Mouse (Mus musculus): ENCODE measurements around the gene Ino80. TPM values are rescaled to one million over a fixed set of nuclear protein-coding genes. Genes with fewer than 3 reads are reported as not detected.
"Not testable (repeated sequence)": the region's sequence is repeated elsewhere in the genome, so short reads cannot be mapped to it uniquely, and the experiment has no call there.

The Ino80 gene
- total and polyA plus RNA-seq, 2 experiments, result 3.7 to 9.9 TPM

GRCm38 (mm10) chr2:119514026-119514522 lies 36.6 kb upstream of the Ino80 start:
- Histone ChIP-seq H3K36me3 (ENCODE audit: control insufficient read depth, insufficient read depth, low read length) (no peaks in the 10 kb centered on the region), H3K27ac (replicated peaks; ENCODE audit: insufficient read depth, low read depth, low read length) (no peak overlapping the region), H3K27me3 (ENCODE audit: control insufficient read depth, insufficient read depth, low read length) (no peaks in the 10 kb centered on the region), H3K4me3 (ENCODE audit: insufficient read depth, low read depth, low read length) (no peak overlapping the region), H3K79me2 (ENCODE audit: control insufficient read depth, insufficient read depth, low read length) (no peaks in the 10 kb centered on the region), H3K4me1 (ENCODE audit: control insufficient read depth, insufficient read depth, low read length) (no peaks in the 10 kb centered on the region), H3K9ac (ENCODE audit: low read depth, low read length) (no peak overlapping the region)
- DNase-seq (ENCODE audit: extremely low read depth, low read depth, low spot score), result peak; percentile 12
- 36% methylated on average over 3 of the region's 3 CpGs for WGBS
- TF ChIP-seq POLR2A (IDR thresholded peaks at IDR 0.05; ENCODE audit: extremely low read depth, insufficient read depth, low read length) (no peak), CTCF (IDR thresholded peaks at IDR 0.05; ENCODE audit: low read depth, low read length) (no peak)

DNA sequence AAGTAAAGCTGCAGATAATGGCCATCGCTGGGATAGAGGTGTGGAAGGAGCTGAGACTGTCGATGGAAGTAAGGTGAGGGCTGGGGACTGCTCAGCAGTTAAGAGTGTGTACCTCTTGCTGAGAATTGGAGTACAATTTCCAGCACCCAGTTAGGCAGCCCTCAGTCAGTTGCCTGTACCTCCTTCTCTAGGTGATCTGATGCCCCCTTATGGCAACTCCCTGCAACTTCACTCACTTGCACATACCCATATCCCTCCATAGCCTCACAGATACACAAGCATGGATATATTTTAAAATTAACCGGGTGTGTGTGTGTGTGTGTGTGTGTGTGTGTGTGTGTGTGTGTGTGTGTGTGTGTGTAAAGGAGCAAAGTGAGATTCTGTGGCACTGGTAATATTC lies 34.8 kb upstream of the Ino80 start:
- no peaks in the 10 kb centered on the region for H3K4me1 ChIP-seq (ENCODE audit: control insufficient read depth, insufficient read depth, low read length)
- no peak overlapping the region for H3K9ac ChIP-seq (ENCODE audit: low read depth, low read length)
- 90% methylated on average over 3 of the region's 3 CpGs for WGBS
- H3K79me2 ChIP-seq (ENCODE audit: control insufficient read depth, insufficient read depth, low read length), result no peaks in the 10 kb centered on the region
- TF ChIP-seq POLR2A (IDR thresholded peaks at IDR 0.05; ENCODE audit: extremely low read depth, insufficient read depth, low read length), result no peak
- no peak; the same call in 1 of the 2 replicates for TF ChIP-seq CTCF (IDR thresholded peaks at IDR 0.05; ENCODE audit: low read depth, low read length)
- no peaks in the 10 kb centered on the region for H3K36me3 ChIP-seq (ENCODE audit: control insufficient read depth, insufficient read depth, low read length)
- DNase-seq (ENCODE audit: extremely low read depth, low read depth, low spot score), result peak; percentile 20
- no peak overlapping the region for H3K27ac ChIP-seq (replicated peaks; ENCODE audit: insufficient read depth, low read depth, low read length)
- no peaks in the 10 kb centered on the region for H3K27me3 ChIP-seq (ENCODE audit: control insufficient read depth, insufficient read depth, low read length)
- no peak overlapping the region for H3K4me3 ChIP-seq (ENCODE audit: insufficient read depth, low read depth, low read length)

- 15% methylated on average over 2 of the region's 2 CpGs for WGBS
- Histone ChIP-seq H3K9ac (ENCODE audit: low read depth, low read length) (no peak overlapping the region), H3K27ac (replicated peaks; ENCODE audit: insufficient read depth, low read depth, low read length) (no peak overlapping the region), H3K79me2 (ENCODE audit: control insufficient read depth, insufficient read depth, low read length) (no peaks in the 10 kb centered on the region), H3K36me3 (ENCODE audit: control insufficient read depth, insufficient read depth, low read length) (no peaks in the 10 kb centered on the region), H3K4me1 (ENCODE audit: control insufficient read depth, insufficient read depth, low read length) (no peaks in the 10 kb centered on the region), H3K27me3 (ENCODE audit: control insufficient read depth, insufficient read depth, low read length) (no peaks in the 10 kb centered on the region), H3K4me3 (ENCODE audit: insufficient read depth, low read depth, low read length) (no peak overlapping the region)
- peak; percentile 81 for DNase-seq (ENCODE audit: extremely low read depth, low read depth, low spot score)
- TF ChIP-seq POLR2A (IDR thresholded peaks at IDR 0.05; ENCODE audit: extremely low read depth, insufficient read depth, low read length) (no peak), CTCF (IDR thresholded peaks at IDR 0.05; ENCODE audit: low read depth, low read length) (no peak)
These were observed 33.4 kb upstream of the Ino80 start for GRCm38 (mm10) chr2:119510856-119511255.

GRCm38 (mm10) chr2:119508518-119508917 lies 31.0 kb upstream of the Ino80 start:
- not testable (repeated sequence) for H3K27me3 ChIP-seq (ENCODE audit: control insufficient read depth, insufficient read depth, low read length); DNase-seq (ENCODE audit: extremely low read depth, low read depth, low spot score); H3K4me3 ChIP-seq (ENCODE audit: insufficient read depth, low read depth, low read length); H3K79me2 ChIP-seq (ENCODE audit: control insufficient read depth, insufficient read depth, low read length); H3K27ac ChIP-seq (replicated peaks; ENCODE audit: insufficient read depth, low read depth, low read length); H3K4me1 ChIP-seq (ENCODE audit: control insufficient read depth, insufficient read depth, low read length); H3K9ac ChIP-seq (ENCODE audit: low read depth, low read length); H3K36me3 ChIP-seq (ENCODE audit: control insufficient read depth, insufficient read depth, low read length)
- WGBS, result 66% methylated on average over 7 of the region's 7 CpGs

- H3K36me3 ChIP-seq (ENCODE audit: control insufficient read depth, insufficient read depth, low read length), result no peaks in the 10 kb centered on the region
These were observed 29.6 kb upstream of the Ino80 start for GRCm38 (mm10) chr2:119507108-119507507.

DNA sequence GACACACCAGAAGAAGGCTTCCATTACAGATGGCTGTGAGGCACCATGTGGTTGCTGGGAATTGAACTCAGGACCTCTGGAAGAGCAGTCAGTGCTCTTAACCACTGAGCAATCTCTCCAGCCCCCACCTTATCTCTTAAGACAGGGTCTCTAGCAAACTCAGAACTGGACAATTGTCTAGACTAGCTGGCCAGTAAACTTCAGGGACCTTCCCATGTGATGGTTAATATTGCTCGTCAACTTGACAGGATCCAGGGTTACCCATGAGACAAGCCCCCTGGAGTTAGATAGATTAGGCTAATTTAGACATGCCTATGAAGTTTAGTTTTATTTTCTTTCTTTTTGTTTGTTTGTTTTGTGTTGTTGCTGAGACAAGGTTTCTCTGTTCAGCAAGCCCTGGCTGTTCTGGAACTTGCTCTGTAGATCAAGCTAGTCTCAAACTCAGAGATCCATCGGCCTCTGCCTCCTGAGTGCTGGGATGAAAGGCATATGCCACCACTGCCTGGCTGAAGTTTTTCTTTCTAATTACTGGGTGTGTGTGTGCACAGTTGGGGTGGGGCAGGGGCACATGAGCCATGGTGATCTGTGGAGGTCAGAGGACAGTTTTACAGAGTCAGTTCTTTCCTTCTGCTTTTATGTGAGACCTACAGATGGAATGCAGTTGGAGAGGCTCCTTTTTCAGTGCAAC lies 23.6 kb upstream of the Ino80 start:
- Histone ChIP-seq H3K4me3 (ENCODE audit: insufficient read depth, low read depth, low read length) (no peak overlapping the region), H3K27ac (replicated peaks; ENCODE audit: insufficient read depth, low read depth, low read length) (no peak overlapping the region), H3K4me1 (ENCODE audit: control insufficient read depth, insufficient read depth, low read length) (no peaks in the 10 kb centered on the region), H3K79me2 (ENCODE audit: control insufficient read depth, insufficient read depth, low read length) (no peaks in the 10 kb centered on the region), H3K27me3 (ENCODE audit: control insufficient read depth, insufficient read depth, low read length) (no peaks in the 10 kb centered on the region), H3K36me3 (ENCODE audit: control insufficient read depth, insufficient read depth, low read length) (no peaks in the 10 kb centered on the region), H3K9ac (ENCODE audit: low read depth, low read length) (no peak overlapping the region)
- DNase-seq (ENCODE audit: extremely low read depth, low read depth, low spot score), result no peak
- TF ChIP-seq CTCF (IDR thresholded peaks at IDR 0.05; ENCODE audit: low read depth, low read length) (no peak), POLR2A (IDR thresholded peaks at IDR 0.05; ENCODE audit: extremely low read depth, insufficient read depth, low read length) (no peak)
- 85% methylated on average over 2 of the region's 2 CpGs for WGBS

More at GRCm38 (mm10) chr2:119507108-119507507, 29.6 kb upstream of the Ino80 start:
- no peak for DNase-seq (ENCODE audit: extremely low read depth, low read depth, low spot score)
- H3K4me1 ChIP-seq (ENCODE audit: control insufficient read depth, insufficient read depth, low read length), result no peaks in the 10 kb centered on the region
- no peak overlapping the region for H3K9ac ChIP-seq (ENCODE audit: low read depth, low read length)
- TF ChIP-seq CTCF (IDR thresholded peaks at IDR 0.05; ENCODE audit: low read depth, low read length) (peak; percentile 51), POLR2A (IDR thresholded peaks at IDR 0.05; ENCODE audit: extremely low read depth, insufficient read depth, low read length) (no peak)
- no peaks in the 10 kb centered on the region for H3K79me2 ChIP-seq (ENCODE audit: control insufficient read depth, insufficient read depth, low read length)
- H3K27ac ChIP-seq (replicated peaks; ENCODE audit: insufficient read depth, low read depth, low read length), result no peak overlapping the region
- H3K27me3 ChIP-seq (ENCODE audit: control insufficient read depth, insufficient read depth, low read length), result no peaks in the 10 kb centered on the region
- no peak overlapping the region for H3K4me3 ChIP-seq (ENCODE audit: insufficient read depth, low read depth, low read length)
